Mouse (Mus musculus): ENCODE measurements around the gene Nt5dc1.
"Not testable (repeated sequence)": the region's sequence is repeated elsewhere in the genome, so short reads cannot be mapped to it uniquely, and the experiment has no call there.

Nt5dc1 gene

DNA sequence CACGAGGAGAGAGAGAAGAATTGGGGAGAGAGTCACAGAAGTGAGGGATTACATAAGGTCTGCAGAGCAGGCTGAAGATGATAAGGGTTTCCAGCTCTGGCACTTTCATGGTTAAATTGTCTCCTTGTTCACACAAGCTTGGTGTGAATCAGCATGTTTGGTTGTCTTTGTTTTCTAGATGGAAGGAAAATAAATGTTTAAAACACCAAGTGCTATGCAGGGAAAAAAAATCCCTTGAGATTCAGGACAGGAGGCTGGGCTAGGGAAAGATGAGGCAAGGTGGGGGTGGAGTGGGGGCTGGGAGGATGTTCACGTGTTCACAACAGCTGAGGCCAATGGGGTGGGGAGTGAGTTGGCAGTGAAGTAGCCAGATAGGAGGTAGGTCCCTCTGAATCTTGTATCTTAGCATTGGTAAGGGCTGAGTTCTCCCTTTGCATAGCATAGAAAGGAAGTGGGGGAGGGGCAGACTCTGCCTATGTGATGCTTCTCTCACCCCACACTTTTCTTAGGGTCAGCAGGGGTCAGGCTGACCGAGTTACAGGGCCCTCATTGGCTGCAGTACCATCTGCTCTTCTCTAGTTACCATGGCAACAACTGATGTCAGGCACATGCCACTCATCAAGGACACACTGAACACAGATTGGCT is 101.7 kb downstream of the Nt5dc1 start:
- in situ Hi-C loops (cut with MseI, MboI), result no loop called here

DNA sequence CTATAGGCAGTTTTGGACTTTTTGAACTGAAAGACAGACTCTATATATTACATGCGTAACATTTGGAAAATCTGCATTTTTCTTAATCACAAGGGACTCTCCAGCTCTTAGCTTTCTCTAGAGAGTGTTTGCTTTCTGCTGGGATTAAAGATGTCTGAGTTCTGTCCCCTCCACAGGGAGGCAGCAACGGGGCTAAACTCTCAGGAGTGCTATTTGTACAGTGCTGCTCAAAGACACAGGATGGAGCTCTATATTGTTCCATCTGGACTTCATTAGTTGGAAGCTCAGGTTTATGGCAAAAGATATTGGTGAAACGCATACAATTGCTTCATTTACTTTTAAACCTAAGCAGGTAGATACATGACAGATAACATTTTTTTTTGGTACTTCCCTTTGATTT is 105.8 kb downstream of the Nt5dc1 start:
- in situ Hi-C loops (cut with MseI, MboI), result no loop called here

DNA sequence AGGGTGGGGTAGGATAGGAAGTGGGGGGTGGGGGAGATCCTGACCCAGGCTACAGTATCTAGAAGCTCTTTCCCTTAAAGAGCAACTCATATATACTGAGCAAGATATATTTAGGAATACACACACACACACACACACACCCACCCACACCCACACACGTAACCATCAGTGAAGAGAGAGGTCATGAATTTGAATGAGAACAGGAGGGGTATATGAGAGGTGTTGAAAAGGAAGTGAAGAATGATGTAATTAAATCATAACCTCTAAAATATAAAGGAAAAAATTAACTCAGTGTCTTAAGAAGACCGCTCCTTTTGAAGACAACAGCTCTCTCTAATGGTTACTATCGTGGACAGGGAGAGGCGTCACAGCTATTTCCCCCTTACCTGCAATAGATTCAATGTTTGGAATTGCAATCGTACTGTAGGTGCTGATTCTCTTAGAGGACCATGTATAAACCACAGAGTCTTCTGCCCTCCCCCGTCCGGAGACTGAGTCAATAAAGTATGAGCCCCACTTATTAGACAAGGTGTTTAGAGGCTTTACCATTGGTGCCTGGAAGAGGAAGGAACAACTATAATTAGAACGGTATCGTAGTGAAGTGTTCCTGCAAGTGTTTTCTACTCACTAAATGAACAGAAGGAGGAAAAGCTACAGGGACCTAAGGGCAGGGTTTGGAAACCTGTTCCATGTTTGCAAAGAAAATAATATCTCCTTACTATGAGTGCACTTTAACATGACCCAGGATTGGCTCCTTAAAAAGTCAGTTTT is 108.3 kb downstream of the Nt5dc1 start:
- in situ Hi-C loops (cut with MseI, MboI), result no loop called here

DNA sequence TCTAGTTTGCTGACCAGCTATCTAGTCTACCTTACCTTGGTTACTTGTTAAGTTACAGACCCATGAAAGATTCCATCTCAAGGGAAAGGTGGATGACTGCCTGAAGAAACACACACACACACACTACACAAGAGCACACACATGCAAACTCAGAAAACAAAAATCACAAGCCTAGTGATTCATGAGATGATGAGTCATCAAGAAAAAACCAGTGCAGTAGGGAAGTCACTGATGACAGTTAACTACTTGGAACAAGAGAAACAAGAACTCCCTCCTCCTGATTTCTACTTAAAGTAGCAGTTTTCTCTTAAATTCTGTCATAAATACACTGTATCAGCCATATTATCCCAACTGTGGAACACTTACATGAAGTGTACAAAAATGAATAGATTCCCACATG is 111.3 kb downstream of the Nt5dc1 start:
- in situ Hi-C loops (cut with MseI, MboI), result no loop called here

DNA sequence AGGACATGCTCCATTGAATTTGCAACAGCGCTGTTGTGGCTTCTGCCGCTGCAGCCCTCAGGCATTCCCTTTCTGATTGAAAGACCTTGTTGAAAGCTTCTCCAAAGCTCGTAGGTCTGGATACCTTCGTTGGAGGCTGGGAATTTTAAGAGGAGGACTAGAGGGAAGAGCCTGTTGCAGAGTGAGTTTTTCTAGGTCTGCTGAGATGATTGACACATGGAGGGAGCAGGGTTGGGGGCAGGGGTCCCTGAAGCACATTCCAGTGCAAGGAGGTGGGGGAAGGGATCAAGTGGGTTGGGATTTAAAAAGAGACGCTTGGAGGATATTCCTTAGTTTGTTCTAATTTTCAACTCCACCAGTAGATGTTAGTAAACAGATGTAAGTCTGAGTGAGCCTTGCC is 118.0 kb downstream of the Nt5dc1 start:
- in situ Hi-C loops (cut with MseI, MboI), result no loop called here

DNA sequence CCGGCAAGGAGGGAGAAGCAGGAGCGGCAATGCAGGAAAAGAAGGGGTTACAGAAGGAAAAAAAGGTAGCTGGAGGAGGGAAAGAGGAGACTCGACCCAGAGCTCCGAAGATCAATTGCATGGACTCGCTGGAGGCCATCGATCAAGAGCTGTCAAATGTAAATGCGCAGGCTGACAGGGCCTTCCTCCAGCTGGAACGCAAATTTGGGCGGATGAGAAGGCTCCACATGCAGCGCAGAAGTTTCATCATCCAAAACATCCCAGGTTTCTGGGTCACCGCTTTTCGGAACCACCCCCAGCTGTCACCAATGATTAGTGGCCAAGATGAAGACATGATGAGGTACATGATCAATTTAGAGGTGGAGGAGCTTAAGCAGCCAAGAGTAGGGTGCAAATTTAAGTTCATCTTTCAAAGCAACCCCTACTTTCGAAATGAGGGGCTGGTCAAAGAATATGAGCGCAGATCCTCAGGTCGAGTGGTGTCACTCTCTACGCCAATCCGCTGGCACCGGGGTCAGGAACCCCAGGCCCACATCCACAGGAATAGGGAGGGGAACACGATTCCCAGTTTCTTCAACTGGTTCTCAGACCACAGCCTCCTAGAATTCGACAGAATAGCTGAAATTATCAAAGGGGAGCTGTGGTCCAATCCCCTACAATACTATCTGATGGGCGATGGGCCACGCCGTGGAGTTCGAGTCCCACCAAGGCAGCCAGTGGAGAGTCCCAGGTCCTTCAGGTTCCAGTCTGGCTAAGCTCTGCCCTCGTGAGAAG is 120.2 kb downstream of the Nt5dc1 start:
- in situ Hi-C loops (cut with MseI, MboI), result no loop called here

DNA sequence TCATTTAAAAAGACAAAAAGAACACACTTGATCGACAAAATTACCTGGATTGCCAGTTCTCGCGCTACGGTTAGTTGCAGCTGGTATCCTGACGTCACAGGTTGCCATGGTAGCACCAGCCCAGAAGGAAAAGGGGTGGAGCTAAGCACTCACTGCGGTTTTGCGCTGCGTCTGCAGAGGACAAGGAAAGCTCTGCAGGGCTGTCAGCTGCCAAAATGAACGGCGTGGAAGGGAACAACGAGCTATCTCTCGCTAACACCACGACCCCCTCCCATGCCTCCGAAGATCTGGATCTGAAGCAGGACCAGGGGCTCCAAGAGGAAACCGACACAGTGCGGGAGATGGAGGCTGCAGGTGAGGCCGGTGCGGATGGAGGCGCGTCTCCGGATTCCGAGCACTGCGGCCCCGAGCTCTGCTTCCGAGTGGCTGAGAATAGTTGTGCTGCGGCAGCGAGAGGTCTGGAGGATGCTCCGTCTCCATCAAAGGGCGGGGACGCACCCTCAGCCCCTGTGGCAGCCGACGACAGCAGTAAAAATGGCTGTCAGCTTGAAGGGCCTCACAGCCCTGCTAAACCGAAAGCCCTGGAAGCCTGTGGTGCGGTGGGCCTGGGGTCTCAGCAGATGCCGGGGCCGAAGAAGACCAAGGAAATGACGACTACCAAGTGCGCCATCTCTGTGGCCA is 120.9 kb downstream of the Nt5dc1 start, which contains the start of gene Tspyl4:
TSS of gene Tspyl4 (plus strand) at position 144 of the 681 bp plus-strand sequence.
- in situ Hi-C loops (cut with MseI, MboI), result no loop called here

DNA sequence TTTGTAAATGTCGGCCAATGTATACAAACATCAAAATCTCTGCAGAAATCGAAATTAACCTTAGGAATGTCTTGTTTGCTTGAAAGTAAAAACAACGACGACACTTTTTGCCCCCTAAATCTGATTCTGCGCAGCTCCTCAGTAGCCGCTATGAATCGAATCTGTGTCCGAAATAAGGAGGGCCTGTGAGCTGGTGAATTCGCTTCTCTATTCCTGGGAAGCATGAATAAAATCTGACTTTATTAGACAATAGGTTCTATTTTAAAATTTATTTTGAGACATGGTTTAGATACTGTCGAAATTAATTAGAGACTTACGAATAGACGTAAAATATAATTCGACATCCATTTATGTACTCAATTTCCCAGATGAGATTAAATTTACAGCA is 121.4 kb downstream of the Nt5dc1 start:
- in situ Hi-C loops (cut with MseI, MboI), result no loop called here

DNA sequence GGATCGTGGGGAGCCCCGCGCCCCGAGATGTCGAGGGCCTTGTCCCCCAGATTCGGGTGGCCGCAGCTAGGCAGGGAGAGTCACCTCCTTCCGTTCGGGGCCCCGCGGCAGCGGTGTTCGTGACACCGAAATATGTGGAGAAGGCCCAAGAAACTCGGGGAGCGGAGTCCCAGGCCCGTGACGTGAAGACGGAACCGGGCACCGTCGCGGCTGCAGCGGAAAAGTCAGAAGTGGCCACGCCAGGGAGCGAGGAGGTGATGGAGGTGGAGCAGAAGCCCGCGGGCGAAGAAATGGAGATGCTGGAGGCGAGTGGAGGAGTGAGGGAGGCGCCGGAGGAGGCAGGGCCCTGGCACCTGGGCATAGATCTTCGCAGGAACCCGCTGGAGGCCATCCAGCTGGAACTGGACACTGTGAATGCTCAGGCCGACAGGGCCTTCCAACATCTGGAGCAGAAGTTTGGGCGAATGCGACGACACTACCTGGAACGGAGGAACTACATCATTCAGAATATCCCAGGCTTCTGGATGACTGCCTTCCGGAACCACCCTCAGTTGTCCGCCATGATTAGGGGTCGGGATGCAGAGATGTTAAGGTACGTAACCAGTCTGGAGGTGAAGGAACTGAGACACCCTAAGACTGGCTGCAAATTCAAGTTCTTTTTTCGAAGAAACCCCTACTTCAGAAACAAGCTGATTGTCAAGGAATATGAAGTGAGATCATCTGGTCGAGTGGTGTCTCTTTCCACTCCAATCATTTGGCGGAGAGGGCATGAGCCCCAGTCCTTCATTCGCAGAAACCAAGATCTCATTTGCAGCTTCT is 135.7 kb downstream of the Nt5dc1 start:
- in situ Hi-C loops (cut with MseI, MboI), result no loop called here

DNA sequence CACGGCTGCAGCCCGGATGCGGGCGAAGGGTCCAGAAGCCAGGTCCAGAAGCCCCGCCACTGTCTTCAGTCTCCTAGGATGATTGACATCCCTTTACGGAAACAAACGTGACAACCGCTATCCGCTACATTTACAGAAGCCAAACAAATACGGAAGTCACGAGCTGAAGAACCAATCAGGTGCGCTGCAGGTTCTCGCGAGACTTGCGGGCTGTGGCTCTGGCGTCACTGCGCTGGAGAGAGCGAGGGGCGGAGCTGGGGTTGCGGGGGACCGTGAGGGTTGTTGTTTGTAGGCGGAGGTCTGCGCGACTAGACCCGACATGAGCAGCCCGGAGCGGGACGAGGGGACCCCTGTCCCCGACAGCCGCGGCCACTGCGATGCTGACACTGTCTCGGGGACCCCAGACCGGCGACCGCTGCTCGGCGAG is 136.4 kb downstream of the Nt5dc1 start, which contains the start of gene Tspyl1:
TSS of gene Tspyl1 (plus strand) at position 229 of the 427 bp plus-strand sequence.
- in situ Hi-C loops (cut with MseI, MboI), result no loop called here

DNA sequence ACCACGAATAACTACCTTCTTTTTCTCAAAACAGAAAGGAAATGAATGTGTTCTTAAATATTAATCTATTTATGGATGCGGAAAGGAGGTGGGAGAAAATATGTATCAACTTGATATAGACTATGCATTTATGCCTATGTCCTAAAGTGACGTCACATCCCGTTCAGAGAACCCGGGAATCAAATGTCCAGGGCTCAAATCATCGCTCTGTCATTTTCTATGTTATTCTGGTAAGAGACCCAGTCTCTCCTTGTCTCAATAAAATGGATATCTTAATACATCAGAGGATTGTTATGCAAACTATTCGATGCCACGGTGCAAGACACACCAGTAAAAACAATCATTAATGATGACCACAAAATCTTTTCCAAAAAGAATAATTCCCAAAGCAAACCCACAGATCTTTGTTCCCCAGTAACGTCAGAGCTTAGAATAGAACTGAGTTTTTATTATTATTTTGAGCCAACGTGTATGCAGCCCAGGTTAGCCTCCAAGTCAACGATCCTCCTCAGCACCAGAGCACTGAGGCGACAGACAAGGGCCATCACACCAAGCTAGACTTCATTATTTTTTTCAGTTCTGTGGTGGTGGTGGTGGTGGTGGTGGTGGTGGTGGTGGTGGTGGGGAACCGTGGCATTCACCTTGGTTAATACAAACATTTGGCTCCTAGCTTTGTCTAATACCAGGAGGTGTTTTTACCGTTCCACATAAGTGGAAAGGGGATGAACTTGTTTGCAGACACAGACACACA is 137.0 kb downstream of the Nt5dc1 start:
- in situ Hi-C loops (cut with MseI, MboI), result no loop called here

DNA sequence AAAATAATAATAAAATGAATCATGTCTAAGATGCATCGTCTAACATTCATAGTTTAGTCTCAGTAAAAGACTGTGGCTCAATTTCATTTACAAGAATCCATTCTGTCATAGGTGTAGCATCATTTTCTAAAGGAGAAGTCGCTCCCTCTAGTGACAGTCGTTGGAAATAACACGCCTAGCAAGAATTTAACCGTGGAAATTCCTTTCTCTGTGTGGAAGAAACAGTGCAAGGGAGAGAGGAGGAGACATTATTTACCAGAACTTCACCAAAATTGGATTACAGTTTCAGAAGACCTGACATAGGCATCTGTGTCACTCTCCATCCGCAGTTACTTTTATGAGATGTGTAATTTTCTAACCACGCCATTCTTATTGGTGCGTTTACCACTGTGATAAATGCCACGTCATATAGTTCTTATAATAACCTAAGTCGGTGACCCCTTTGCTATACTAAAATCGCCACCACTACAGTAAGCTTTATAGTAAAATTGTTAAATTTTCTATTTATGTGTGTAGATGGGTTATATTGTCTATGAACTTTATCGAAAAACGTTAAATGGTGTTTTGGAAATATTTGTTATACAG is 137.7 kb downstream of the Nt5dc1 start:
- in situ Hi-C loops (cut with MseI, MboI), result no loop called here

DNA sequence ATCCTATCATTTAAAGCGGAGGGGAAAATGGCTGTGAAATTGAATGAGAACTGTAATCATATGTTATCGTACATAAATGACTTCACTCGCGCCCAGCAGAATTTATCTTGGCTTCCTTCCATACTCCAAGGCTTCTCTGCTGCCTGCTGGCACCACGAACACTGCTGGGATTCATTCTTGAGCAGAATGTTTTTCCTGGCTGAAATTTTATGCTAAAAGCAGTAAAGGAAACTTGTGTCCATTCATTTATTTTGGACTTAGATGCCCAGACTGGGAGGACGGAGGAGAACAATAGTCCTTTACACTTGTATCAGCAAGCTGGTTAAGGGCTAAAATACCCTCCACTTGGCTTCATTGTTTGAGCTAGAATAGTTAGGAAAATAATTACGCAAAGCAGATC is 146.7 kb downstream of the Nt5dc1 start:
- in situ Hi-C loops (cut with MseI, MboI), result no loop called here

DNA sequence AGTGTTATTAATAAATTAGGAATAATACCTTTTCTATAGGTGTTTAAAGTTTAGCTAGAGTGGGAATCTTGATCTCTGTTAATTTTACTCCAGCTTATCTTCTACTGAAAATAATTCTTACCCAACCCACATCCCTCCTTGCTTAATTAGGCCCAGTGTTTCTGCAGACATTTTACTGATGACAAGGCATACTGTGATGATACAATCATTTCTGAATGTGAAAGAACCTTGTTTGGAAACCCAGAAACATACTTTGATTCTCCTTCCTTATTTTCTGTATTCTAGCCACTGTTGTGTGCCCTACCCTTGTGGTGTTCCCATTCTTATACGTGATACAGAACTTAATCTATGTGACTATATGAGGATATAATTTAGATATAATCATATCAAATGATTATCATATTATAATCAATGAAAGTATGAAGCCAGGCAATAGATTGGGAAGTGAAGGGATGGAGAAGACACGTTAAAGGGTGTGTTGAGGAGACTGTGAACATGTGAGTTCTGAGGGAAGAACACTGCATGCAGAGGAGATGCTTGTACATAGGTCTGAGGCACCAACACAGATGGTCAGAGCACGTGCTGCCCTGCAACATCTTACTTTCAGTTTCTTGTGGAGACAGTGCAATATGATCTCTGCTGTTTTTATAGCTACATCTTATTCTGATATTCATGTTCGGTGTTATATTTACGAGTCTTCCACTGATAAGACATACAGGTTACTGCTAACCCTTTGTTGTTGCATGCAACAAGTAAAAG is 150.9 kb downstream of the Nt5dc1 start:
- in situ Hi-C loops (cut with MseI, MboI), result no loop called here

DNA sequence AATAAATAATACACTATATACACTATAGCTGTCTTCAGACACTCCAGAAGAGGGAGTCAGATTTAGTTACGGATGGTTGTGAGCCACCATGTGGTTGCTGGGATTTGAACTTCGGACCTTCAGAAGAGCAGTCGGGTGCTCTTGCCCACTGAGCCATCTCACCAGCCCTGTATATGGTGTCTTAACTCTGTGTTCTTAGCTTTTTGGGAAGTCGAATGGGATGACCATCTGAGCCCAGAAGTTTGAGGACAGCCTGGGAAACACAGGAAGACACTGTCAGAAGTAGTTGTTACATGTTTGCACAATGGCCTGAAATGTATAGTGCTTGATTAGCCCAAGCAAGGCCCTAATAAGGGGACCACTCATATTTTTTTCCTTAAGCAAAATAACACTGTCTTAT is 153.2 kb downstream of the Nt5dc1 start:
- in situ Hi-C loops (cut with MseI, MboI), result no loop called here

DNA sequence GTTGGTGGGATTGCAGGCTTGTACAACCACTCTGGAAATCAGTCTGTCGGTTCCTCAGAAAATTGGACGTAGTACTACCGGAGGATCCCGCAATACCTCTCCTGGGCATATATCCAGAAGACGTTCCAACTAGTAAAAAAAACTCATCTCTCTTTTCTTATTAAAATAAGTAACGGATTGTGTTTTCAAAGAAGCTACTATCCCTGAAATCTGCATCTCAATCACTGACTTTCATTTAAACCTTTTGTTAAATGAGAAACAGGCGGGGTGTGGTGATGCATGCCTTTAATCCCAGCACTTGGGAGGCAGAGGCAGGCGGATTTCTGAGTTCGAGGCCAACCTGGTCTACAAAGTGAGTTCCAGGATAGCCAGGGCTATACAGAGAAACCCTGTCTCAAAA is 165.5 kb downstream of the Nt5dc1 start:
- in situ Hi-C loops (cut with MseI, MboI), result not testable (repeated sequence)

DNA sequence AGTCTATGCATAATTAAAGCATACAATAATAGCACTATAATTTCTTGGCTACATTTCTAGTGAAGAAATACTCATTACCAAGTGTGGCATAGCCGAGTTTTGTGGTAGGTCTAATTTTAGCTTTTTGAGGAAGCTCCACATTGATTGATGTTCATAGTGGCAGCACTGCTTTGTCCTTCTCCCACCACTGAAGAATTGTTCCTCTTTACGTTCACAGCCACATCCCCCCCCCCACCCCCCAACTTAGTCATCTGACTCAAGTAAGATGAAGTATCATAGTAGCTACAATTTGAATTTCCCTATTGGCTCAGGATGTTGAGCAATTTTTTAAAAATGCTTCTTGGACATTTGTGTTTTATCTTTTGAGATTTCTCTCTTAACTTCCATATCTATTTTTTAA is 168.8 kb downstream of the Nt5dc1 start:
- in situ Hi-C loops (cut with MseI, MboI), result loop anchor here in 1 of 2 experiments (25.0 kb wide), 1 partner anchor 212 kb away; the partner anchor contains the start of genes Calhm4 and Trappc3l

DNA sequence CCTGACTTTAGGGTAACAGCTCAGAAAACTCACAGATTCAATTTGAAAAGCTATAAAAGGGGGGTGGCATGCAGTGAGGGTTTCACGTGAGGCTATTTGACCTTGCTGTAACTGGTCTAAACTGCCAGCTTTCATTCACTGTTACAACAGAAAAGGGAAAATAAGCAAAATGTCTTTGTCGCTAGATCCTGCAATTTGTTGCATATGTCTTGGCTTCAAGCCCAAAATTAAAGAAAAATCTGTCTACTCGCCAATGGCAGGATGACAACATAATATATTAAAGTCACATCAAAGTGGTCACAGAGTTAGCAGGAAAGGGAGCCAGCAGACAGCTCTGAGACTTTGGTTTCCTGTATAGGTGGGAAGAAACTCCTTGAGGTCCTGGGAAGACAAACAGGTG is 170.6 kb downstream of the Nt5dc1 start:
- in situ Hi-C loops (cut with MseI, MboI), result loop anchor here in 1 of 2 experiments (25.0 kb wide), 1 partner anchor 210 kb away; the partner anchor contains the start of genes Calhm4 and Trappc3l

DNA sequence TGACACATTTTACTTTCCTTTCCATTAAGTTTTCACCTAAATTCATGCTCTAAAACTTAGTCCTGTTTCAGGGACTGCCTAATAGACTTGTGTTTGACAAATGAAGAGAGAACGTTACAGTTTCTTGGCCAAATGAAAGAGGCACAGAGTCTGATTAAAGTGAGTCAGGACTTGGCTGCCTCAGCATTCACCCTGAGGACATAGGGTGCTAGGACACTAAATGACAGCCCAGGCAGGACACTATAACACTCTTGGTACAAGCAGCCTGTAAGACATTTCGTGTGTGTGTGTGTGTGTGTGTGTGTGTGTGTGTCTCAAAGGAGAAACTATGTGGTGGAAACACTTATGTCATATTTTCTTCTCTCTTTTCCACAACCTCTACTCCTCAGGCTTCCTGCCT is 172.2 kb downstream of the Nt5dc1 start:
- in situ Hi-C loops (cut with MseI, MboI), result loop anchor here in 1 of 2 experiments (25.0 kb wide), 1 partner anchor 209 kb away; the partner anchor contains the start of genes Calhm4 and Trappc3l
